Mouse (Mus musculus) heart, postnatal 10 days (tissue): ENCODE data around the gene Pbx1. TPM values are rescaled to one million over a fixed set of nuclear protein-coding genes. Genes with fewer than 3 reads are reported as not detected.
A peak's percentile ranks its signal among the peaks of the same experiment; 100 is the strongest.

Source experiments
- DNase-seq, 2 experiments: peaks; one replicate each; pipeline ENCODE4 v3.0.0; 2021
- intact Hi-C: fragments of 180-260 bp; cut with DNase I; formaldehyde crosslinking; loops from one replicate; pipeline ENCODE4 v1.15.1; 2025
- total RNA-seq, 2 experiments: library from RNA; stranded (reverse); gene quantifications; 2 replicates each; pipeline ENCODE4 v1.2.3; 2021

Gene Pbx1
- total RNA-seq, 2 experiments from 2014 or later, result 67.4 to 78.3 TPM

DNA sequence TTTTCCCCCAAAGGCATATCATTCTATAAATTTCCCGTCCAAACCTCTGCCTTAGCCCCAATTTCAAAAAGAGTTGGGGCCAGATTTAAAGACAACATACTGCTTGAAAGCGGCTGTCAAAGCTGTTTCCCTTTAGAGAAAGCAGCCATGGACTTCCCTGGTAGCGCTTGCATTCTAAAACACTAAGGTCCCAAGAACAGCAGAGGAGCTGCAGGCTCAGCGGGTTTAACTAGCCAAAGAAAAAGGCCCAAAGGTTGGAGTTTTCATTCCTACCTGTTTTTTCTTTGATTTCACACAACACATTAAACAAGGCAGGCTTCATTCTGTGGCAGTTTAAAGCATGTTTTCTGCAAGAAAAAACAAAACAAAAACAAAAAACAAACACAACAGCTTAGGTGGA lies 4.5 kb downstream of the Pbx1 start:
- intact Hi-C loops, result no loop called here

GRCm38 (mm10) chr1:168426900-168427299 lies 5.2 kb downstream of the Pbx1 start:
- intact Hi-C loops, result no loop called here
- no peak for DNase-seq

More for the DNA sequence above, 4.5 kb downstream of the Pbx1 start:
- no peak for DNase-seq

- intact Hi-C loops, result no loop called here
Measured at GRCm38 (mm10) chr1:168426281-168426680, 5.8 kb downstream of the Pbx1 start.

DNA sequence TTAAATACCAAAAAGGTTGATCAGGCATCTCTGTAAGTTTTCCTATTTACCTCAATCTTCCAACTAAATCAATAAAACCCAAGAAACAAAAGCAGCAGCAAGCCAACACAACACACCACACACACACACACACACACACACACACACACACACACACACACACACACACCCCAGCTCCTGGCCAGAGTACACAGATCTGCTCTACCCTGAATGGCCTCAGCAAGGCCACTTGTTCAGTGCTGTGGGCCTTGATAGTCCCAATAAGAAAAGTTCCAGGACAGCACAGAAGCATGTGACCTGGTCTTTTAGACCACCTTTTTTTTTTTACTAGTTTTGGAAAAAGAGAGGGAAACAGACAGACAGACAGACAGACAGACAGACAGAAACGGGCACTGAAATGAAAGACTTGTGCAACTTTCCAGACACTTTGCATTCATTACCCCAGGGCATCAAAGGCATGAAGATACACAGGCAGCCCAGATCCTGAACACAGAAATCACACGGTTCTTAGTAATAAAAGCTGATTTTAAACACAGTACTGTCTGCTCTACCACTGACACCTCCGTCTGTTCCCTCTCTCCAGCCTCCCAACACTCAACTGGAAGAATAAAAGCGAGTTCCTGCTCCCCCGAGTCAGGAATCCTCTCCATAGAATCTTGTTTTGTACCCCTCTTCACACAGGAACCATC lies 6.9 kb downstream of the Pbx1 start:
- intact Hi-C loops, result no loop called here
- no peak for DNase-seq

More at GRCm38 (mm10) chr1:168426281-168426680, 5.8 kb downstream of the Pbx1 start:
- no peak for DNase-seq

- intact Hi-C loops, result no loop called here
- no peak for DNase-seq
Measured at GRCm38 (mm10) chr1:168423389-168423930, 8.6 kb downstream of the Pbx1 start.

GRCm38 (mm10) chr1:168418903-168419302 lies 13.2 kb downstream of the Pbx1 start:
- no peak for DNase-seq
- intact Hi-C loops, result no loop called here

DNA sequence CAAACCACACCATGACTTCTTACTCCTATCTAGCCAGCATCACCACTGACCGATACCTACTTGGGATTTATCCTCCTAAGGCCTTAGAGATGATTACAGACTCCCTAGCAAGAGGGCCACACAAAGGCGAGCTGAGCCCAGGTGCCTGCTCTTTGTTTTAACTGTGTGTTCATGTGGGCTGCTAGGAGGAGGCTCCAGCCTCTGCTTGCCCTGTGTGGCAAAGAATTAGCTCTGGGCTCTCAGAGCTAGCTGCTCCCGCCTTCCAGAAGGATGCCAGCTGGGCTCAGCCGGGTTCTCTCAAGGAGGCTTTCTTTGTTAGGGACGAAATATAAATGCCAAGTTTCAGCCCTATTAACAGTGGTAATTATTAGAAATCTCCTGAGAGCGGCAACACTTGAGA lies 14.4 kb downstream of the Pbx1 start:
- DNase-seq, result no peak
- intact Hi-C loops, result no loop called here

DNA sequence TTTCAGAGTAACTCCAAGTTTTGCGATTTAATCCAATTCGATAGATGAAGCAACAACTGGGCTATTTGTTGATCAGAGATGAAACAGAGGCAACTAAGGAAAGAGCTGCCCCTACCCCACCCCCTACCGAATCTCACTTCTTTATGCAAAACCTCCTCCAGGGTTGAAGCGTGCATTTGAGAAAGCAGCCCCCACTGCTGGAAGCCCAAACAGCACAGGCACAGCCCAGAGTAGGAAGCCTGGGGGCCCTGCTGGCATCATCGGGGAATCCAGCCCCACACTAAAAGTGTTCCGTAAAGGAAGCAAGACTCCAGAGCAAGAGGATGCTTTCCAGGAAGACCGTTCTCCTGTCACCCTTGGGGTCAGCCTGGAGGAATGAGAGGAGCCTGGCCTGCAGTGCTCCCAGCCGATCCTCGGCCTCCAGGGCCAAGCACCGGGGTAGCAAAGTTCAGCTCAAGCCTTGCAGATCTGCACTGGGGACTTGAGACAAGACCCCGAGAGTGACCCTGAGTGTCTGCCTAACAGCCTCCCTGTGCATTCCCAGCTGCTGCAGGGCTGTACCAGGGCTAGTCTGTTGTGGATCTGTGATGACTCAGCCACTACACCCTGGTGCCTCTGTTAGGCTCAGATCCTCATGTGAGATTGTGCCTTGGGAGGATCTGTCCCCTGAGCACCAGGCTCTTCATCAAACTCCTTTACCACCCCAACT lies 15.2 kb downstream of the Pbx1 start:
- intact Hi-C loops, result no loop called here
- no peak for DNase-seq

DNA sequence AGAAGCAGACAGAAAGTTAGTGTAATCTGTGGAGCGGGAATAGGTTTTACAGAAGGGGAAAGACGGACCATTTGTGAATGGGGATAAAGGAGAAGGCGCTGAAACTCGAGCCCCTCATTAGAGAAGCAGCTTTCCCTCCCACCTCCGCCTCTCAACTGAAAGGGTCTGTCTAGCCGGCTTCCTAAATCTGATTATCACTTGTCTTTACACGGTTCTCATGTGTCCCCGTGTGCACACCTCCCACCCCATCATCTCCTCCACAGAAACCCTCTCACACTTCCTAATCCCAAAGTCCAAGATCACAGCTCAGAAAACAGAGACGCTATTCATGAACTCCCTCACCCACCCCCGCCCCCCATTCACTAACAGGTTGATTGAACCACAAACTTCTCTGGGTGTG lies 21.5 kb downstream of the Pbx1 start:
- intact Hi-C loops, result no loop called here

GRCm38 (mm10) chr1:168410054-168410453 lies 22.0 kb downstream of the Pbx1 start:
- intact Hi-C loops, result no loop called here
- no peak for DNase-seq

More for the DNA sequence above, 21.5 kb downstream of the Pbx1 start:
- DNase-seq, result no peak

DNA sequence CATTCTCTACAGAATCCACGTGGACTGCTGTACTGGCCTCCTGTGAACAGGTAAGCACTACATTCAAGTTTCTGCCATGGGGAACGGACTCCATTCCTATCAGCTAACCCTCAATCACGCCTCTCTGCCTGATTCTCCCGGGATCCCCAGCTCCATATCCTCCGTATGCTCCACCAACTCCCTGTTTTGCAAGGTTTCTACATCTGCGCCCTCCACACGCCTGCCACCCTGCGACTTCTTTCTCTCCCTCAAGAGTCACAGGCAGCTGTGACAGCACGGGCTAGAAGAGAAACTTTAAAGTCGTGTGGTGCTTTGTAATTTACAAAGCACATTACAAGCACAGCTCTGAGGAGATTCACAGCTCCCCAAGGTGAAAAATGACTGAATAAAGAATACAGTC lies 23.3 kb downstream of the Pbx1 start:
- DNase-seq, result no peak
- intact Hi-C loops, result no loop called here

GRCm38 (mm10) chr1:168407958-168408357 lies 24.1 kb downstream of the Pbx1 start:
- intact Hi-C loops, result no loop called here
- no peak for DNase-seq

DNA sequence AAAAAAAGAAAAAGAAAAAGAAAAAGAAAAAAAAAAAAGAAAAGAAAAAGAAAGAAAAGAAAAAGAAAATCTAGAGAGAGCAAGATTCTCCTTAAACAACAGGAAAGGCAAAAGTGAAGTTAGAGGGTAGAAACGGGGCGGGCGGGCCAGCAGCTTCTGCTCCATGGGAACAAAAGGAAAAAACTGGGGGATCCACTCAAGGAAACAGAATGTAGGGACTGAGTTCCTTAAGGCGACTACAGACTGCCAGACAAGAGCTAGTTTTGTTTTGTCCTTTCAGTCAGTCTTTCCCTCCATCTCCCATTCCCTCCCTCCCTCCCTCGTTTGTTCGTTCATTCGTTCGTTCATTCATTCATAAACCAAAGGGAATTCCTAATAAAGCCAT lies 25.8 kb downstream of the Pbx1 start:
- intact Hi-C loops, result no loop called here
- DNase-seq, result no peak

GRCm38 (mm10) chr1:168405645-168406290 lies 26.3 kb downstream of the Pbx1 start:
- intact Hi-C loops, result no loop called here
- no peak for DNase-seq

DNA sequence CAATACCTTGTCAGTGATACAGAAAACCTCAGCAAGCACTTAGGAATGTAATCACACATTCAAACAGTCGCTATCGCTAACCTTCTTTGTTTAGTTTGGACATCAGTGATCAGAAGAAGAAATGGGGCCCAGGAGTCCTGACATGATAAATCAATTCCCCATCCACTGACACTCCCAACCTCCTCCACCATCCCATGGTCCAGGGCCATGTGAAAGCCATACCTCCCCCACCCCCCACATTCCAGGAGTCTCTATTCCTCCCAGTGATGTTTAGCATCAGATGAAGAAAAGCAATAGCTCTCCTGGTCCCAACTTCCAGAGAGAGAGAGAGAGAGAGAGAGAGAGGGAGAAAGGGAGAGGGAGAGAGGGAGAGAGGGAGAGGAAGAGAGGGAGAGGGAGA lies 28.5 kb downstream of the Pbx1 start:
- intact Hi-C loops, result no loop called here
- no peak for DNase-seq

GRCm38 (mm10) chr1:168402683-168403082 lies 29.4 kb downstream of the Pbx1 start:
- intact Hi-C loops, result no loop called here
- DNase-seq, result no peak

DNA sequence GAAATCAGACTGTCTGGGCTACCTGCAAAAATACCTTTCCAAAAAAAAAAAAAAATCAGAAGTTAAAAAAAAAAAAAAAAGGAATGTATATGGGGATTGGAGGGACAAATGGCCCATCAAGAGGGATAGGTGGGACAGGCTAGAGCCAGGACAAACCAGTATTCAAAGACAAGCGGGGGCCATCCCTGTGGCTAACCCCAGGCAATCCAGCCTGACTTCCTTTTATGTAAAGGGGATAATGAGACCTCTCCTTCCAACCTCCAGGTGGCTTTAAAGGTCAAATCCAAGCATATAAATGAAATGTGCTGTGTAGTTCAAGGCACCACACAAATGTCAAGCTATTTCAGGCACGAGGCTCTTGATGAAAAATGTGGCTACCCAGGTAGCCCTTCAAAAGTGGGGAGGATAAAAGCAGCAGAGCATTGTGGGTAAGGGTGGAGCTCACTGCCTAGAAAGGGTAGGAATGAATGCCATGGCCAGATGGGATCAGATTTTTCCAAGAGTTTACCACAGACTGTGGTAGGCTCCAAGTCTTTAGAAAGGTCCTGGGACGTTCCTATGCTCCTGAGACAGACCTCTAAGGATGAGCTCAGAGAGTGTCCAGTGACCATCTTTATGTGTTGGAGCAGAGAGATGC lies 36.4 kb downstream of the Pbx1 start:
- DNase-seq, result no peak
- intact Hi-C loops, result no loop called here

DNA sequence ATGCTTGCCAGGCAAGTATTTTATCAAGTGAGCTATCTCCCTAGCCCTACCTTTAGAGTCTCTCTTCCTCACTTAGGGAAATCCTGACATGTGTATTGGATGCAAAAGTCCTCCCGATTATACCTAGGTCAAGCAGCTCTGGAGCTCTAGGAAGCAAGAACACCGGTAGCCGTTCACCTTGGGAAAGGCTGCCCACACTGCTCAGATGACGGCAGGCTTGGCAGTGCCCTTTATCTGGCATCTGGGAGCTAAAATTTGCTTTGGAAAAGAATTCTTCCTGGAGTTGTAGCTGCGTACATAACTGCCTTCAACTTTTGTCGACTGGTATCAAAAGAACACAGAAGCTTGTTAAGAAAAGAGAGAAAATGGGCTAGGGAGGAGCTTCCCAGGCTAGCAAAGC lies 37.5 kb downstream of the Pbx1 start:
- intact Hi-C loops, result no loop called here
- DNase-seq, result peak; percentile 47 to 56

GRCm38 (mm10) chr1:168393456-168393855 lies 38.6 kb downstream of the Pbx1 start:
- peak; percentile 58 to 73 for DNase-seq
- intact Hi-C loops, result no loop called here

DNA sequence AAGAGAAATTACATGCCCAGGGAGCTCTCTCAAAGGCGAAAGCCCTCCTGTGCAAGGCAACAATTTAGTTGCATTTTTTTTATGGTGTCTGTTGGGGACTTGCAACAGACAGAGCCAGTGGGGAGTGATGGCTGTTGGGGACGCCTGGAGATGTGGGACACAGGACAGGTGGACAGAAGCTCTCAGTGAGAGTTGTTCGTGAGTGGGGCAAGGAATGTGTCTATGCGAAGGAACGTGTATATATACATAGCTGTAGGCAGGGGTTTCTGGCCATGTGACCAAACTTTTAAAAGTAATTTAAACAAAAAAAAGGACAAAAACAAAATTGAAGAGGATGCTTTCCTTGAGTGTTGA lies 39.6 kb downstream of the Pbx1 start:
- no peak for DNase-seq
- intact Hi-C loops, result loop anchor here (1.0 kb wide), 1 partner anchor 38 kb away; no protein-coding TSS in a partner anchor
